Mouse (Mus musculus): ENCODE measurements around the gene Zswim7.

Zswim7 gene

DNA sequence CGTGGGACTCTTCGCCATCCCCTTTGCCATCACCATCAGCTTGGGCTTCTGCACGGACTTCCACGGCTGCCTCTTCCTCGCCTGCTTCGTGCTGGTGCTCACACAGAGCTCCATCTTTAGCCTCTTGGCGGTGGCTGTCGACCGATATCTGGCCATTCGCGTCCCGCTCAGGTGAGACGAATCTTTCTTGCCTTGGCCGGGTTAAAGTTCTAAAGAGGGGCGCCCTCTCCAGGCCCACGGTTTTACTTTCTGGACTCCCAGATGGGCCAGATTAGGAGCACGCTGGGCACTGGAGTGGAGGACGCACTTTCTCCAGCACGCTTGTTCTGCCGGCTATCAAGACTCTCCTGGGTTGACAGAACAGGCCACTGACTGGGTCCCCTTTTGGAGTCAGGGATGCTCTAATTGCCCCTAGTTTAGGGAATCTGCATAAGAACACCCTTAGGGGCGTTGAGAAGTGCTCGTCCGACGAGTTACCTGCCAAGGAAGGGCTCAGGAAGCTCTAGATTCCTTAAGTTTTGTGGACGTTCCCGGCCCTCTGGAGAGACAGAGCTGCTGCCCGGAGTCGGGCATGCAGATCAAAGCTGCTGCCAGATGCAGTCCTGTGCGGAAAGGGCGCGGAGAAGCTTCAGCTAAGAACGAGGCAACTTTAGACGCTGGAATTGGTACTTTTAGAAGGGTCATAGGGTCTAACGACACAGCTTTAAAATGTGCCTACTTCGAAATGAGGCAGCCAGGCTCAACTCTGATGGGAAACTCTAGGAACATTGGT is 31.7 kb downstream of the Zswim7 start:
- Histone ChIP-seq H3K4me3 (replicated peaks; ENCODE audit: low read length) (peak overlapping the region; percentile 87), H3K9me3 (ENCODE audit: low read length) (peaks cover 12% of the 10 kb centered on the region), H3K4me1 (replicated peaks; ENCODE audit: low read depth, low read length) (peaks cover 46% of the 10 kb centered on the region), H3K36me3 (ENCODE audit: insufficient read depth, low read length) (no peaks in the 10 kb centered on the region), H3K27me3 (ENCODE audit: insufficient read depth, low read length) (peaks cover 66% of the 10 kb centered on the region)
- TF ChIP-seq CTCF (conservative IDR thresholded peaks at IDR 0.05; ENCODE audit: low read length) (no peak), POU5F1 (IDR thresholded peaks at IDR 0.05; ENCODE audit: borderline replicate concordance, low read length) (0 out of 2 replicates have a peak, but pooled peaks have one; percentile 9), NANOG (IDR thresholded peaks at IDR 0.05; ENCODE audit: borderline replicate concordance, low read length) (no peak)

DNA sequence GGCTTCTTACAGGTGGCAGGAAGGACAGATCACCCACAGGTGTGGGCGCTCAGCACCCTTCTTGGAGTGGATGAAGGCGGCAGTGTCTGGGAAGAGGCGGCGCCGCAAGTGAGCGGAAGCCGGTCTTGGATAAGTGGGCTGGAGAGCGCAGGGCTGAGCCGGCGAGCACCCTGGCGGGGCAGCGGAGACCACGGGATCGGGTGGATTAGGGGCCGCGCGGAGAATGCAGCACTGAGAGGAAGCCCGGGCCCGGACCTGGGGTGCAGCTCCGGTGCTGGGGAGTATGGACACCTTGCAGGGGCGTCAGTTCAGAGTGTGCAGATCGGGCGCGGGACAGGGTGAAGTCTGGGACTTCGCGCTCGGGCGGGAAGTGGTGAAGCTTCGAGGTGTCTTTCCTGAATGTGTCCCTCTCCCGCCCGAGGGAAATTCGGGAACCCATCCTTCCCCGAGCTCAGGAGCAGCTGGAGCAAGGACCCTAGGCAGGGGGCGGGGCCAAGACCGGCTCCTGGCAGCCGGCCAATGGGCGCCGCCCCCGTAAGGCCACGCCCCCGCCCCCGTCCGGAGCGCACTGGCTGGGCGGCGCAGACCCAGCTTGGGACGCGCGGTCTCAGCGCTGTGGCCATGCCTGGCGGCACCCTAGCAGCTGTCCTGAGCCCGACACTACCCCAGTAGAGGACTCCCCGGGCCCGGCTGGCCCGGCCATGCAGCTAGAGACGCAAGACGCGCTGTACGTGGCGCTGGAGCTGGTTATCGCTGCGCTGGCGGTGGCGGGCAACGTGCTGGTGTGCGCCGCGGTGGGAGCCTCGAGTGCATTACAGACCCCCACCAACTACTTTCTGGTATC is 32.6 kb downstream of the Zswim7 start, which contains the start of gene Adora2b:
Gene Adora2b, plus strand, starts transcription at position 584 of the 844 bp plus-strand sequence.
- H3K4me3 ChIP-seq (replicated peaks; ENCODE audit: low read length) = peak within 1 kb of the TSS; percentile 87
- no peaks in the 10 kb centered on the region for H3K36me3 ChIP-seq (ENCODE audit: insufficient read depth, low read length)
- peaks cover 67% of the 10 kb centered on the region for H3K27me3 ChIP-seq (ENCODE audit: insufficient read depth, low read length)
- TF ChIP-seq CTCF (conservative IDR thresholded peaks at IDR 0.05; ENCODE audit: low read length) (no peak), POU5F1 (IDR thresholded peaks at IDR 0.05; ENCODE audit: borderline replicate concordance, low read length) (no peak), NANOG (IDR thresholded peaks at IDR 0.05; ENCODE audit: borderline replicate concordance, low read length) (no peak)
- H3K4me1 ChIP-seq (replicated peaks; ENCODE audit: low read depth, low read length) = peaks cover 40% of the 10 kb centered on the region
- H3K9me3 ChIP-seq (ENCODE audit: low read length) = peaks cover 12% of the 10 kb centered on the region

GRCm38 (mm10) chr11:62247759-62248400 is 33.3 kb downstream of the Zswim7 start:
- TF ChIP-seq POU5F1 (IDR thresholded peaks at IDR 0.05; ENCODE audit: borderline replicate concordance, low read length) (no peak), CTCF (conservative IDR thresholded peaks at IDR 0.05; ENCODE audit: low read length) (no peak), NANOG (IDR thresholded peaks at IDR 0.05; ENCODE audit: borderline replicate concordance, low read length) (no peak)
- peaks cover 66% of the 10 kb centered on the region for H3K27me3 ChIP-seq (ENCODE audit: insufficient read depth, low read length)
- H3K4me3 ChIP-seq (replicated peaks; ENCODE audit: low read length) = peak overlapping the region; percentile 87
- peaks cover 34% of the 10 kb centered on the region for H3K4me1 ChIP-seq (replicated peaks; ENCODE audit: low read depth, low read length)
- H3K9me3 ChIP-seq (ENCODE audit: low read length) = peaks cover 12% of the 10 kb centered on the region
- no peaks in the 10 kb centered on the region for H3K36me3 ChIP-seq (ENCODE audit: insufficient read depth, low read length)

GRCm38 (mm10) chr11:62244471-62244870 is 36.7 kb downstream of the Zswim7 start:
- H3K36me3 ChIP-seq (ENCODE audit: insufficient read depth, low read length) = no peaks in the 10 kb centered on the region
- peaks cover 12% of the 10 kb centered on the region for H3K9me3 ChIP-seq (ENCODE audit: low read length)

DNA sequence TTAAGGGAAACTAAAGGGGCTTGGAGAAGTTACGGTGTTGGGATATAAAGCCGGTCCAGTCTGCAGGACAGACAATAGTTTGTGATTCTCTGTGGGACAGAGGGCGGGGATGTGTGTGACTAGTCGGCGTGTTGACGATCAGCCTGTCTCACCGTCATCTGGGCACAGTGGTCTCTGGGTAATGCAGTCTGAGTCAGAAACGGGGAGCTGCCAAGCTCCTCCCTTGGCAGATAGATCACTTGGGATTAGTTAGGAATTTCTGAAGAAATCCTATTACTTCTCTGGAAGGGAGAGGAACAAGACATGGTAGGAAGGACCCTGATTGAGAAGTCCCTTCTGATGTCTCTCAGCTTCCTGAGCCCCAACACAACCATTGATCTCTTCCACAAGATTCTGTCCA is 37.3 kb downstream of the Zswim7 start:
- TF ChIP-seq CTCF (conservative IDR thresholded peaks at IDR 0.05; ENCODE audit: low read length) (no peak), POU5F1 (IDR thresholded peaks at IDR 0.05; ENCODE audit: borderline replicate concordance, low read length) (no peak), NANOG (IDR thresholded peaks at IDR 0.05; ENCODE audit: borderline replicate concordance, low read length) (no peak)
- Histone ChIP-seq H3K4me1 (replicated peaks; ENCODE audit: low read depth, low read length) (peaks cover 13% of the 10 kb centered on the region), H3K27me3 (ENCODE audit: insufficient read depth, low read length) (peaks cover 48% of the 10 kb centered on the region), H3K36me3 (ENCODE audit: insufficient read depth, low read length) (no peaks in the 10 kb centered on the region), H3K9me3 (ENCODE audit: low read length) (peaks cover 12% of the 10 kb centered on the region), H3K4me3 (replicated peaks; ENCODE audit: low read length) (no peak overlapping the region)

More at GRCm38 (mm10) chr11:62244471-62244870, 36.7 kb downstream of the Zswim7 start:
- TF ChIP-seq POU5F1 (IDR thresholded peaks at IDR 0.05; ENCODE audit: borderline replicate concordance, low read length) (no peak), NANOG (IDR thresholded peaks at IDR 0.05; ENCODE audit: borderline replicate concordance, low read length) (no peak), CTCF (conservative IDR thresholded peaks at IDR 0.05; ENCODE audit: low read length) (no peak)
- H3K4me1 ChIP-seq (replicated peaks; ENCODE audit: low read depth, low read length) = peaks cover 17% of the 10 kb centered on the region
- H3K27me3 ChIP-seq (ENCODE audit: insufficient read depth, low read length) = peaks cover 48% of the 10 kb centered on the region
- H3K4me3 ChIP-seq (replicated peaks; ENCODE audit: low read length) = no peak overlapping the region

- no peaks in the 10 kb centered on the region for H3K36me3 ChIP-seq (ENCODE audit: insufficient read depth, low read length)
- peaks cover 50% of the 10 kb centered on the region for H3K27me3 ChIP-seq (ENCODE audit: insufficient read depth, low read length)
- no peak for TF ChIP-seq POU5F1 (IDR thresholded peaks at IDR 0.05; ENCODE audit: borderline replicate concordance, low read length)
- TF ChIP-seq NANOG (IDR thresholded peaks at IDR 0.05; ENCODE audit: borderline replicate concordance, low read length) = no peak
- TF ChIP-seq CTCF (conservative IDR thresholded peaks at IDR 0.05; ENCODE audit: low read length) = no peak
- peaks cover 7% of the 10 kb centered on the region for H3K9me3 ChIP-seq (ENCODE audit: low read length)
- no peak overlapping the region for H3K4me3 ChIP-seq (replicated peaks; ENCODE audit: low read length)
- peaks cover 7% of the 10 kb centered on the region for H3K4me1 ChIP-seq (replicated peaks; ENCODE audit: low read depth, low read length)
These were observed 40.4 kb downstream of the Zswim7 start for GRCm38 (mm10) chr11:62240631-62241261.

GRCm38 (mm10) chr11:62224797-62225196 is 56.4 kb downstream of the Zswim7 start:
- Histone ChIP-seq H3K36me3 (ENCODE audit: insufficient read depth, low read length) (no peaks in the 10 kb centered on the region), H3K9me3 (ENCODE audit: low read length) (peaks cover 21% of the 10 kb centered on the region), H3K4me1 (replicated peaks; ENCODE audit: low read depth, low read length) (peaks cover 4% of the 10 kb centered on the region), H3K4me3 (replicated peaks; ENCODE audit: low read length) (no peak overlapping the region), H3K27me3 (ENCODE audit: insufficient read depth, low read length) (peaks cover 15% of the 10 kb centered on the region; the same call in 1 of the 2 replicates)
- TF ChIP-seq POU5F1 (IDR thresholded peaks at IDR 0.05; ENCODE audit: borderline replicate concordance, low read length) (no peak), CTCF (conservative IDR thresholded peaks at IDR 0.05; ENCODE audit: low read length) (no peak), NANOG (IDR thresholded peaks at IDR 0.05; ENCODE audit: borderline replicate concordance, low read length) (no peak)
